Mouse (Mus musculus): ENCODE data around the gene Med16. TPM values are rescaled to one million over a fixed set of nuclear protein-coding genes. Genes with fewer than 3 reads are reported as not detected.

Gene Med16
- polyA plus RNA-seq, 1 experiment from 2014 or later = 63.6 TPM

DNA sequence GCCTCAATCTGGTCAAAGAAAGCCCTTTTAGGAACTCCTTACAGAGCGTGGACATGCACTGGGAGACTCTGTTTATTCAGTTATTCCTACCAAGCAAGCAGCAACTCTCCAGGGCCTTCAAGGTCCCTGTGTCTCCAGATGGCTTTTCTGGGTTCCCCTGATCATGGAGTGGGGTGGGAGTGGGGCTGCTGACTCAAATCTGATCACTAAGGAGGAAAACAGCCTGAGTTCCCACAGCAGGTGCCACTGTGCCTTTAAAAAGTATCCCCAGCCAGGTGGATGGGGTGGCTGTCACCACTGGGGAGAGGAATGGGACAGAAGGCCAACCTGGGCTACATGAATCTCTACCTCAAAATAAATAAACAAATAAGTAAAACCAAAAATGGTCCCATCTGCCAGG lies 34.3 kb upstream of the Med16 start:
- Histone ChIP-seq H3K27ac (replicated peaks) (peak overlapping the region; percentile 86), H3K36me3 (replicated peaks) (peaks cover 84% of the 10 kb centered on the region)
- 88% methylated on average over 1 of the region's 1 CpGs for WGBS

DNA sequence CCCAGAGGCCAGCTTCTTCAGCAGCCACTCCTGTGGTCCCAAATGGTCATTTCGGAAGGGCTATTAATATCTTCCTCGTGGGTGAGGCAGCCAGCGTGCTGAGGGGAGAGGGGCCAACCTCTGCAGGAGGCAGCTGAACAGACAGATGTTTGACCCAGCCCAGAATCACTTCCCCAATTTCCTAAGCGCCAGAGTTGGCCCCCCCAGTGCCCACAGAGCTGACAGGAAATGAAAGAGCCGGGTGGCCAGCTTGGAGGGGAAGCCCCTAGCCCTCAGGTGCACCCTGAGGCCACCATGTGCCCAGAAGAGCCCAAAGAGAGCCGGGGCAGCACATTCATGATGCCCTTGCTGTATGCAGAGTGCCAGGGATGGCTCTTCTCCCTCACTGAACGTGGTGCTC lies 32.0 kb upstream of the Med16 start:
- H3K36me3 ChIP-seq (replicated peaks) = peaks cover 86% of the 10 kb centered on the region
- H3K27me3 ChIP-seq (replicated peaks; ENCODE audit: low read depth, poor library complexity, severe bottlenecking) = no peaks in the 10 kb centered on the region
- WGBS = 71% methylated on average over 7 of the region's 7 CpGs
- H3K4me1 ChIP-seq = peaks cover 81% of the 10 kb centered on the region
- 0 out of 2 replicates have a peak overlapping the region, but pooled peaks have one; percentile 19 for H3K27ac ChIP-seq (replicated peaks)
- H3K4me3 ChIP-seq = 0 out of 2 replicates have a peak overlapping the region, but pooled peaks have one; percentile 4
- no peak for DNase-seq (ENCODE audit: low spot score)
- H3K9me3 ChIP-seq = no peaks in the 10 kb centered on the region

More for the DNA sequence above, 34.3 kb upstream of the Med16 start:
- peaks cover 83% of the 10 kb centered on the region for H3K4me1 ChIP-seq
- H3K27me3 ChIP-seq (replicated peaks; ENCODE audit: low read depth, poor library complexity, severe bottlenecking) = no peaks in the 10 kb centered on the region
- H3K9me3 ChIP-seq = no peaks in the 10 kb centered on the region
- no peak for DNase-seq (ENCODE audit: low spot score)
- H3K4me3 ChIP-seq = no peak overlapping the region

DNA sequence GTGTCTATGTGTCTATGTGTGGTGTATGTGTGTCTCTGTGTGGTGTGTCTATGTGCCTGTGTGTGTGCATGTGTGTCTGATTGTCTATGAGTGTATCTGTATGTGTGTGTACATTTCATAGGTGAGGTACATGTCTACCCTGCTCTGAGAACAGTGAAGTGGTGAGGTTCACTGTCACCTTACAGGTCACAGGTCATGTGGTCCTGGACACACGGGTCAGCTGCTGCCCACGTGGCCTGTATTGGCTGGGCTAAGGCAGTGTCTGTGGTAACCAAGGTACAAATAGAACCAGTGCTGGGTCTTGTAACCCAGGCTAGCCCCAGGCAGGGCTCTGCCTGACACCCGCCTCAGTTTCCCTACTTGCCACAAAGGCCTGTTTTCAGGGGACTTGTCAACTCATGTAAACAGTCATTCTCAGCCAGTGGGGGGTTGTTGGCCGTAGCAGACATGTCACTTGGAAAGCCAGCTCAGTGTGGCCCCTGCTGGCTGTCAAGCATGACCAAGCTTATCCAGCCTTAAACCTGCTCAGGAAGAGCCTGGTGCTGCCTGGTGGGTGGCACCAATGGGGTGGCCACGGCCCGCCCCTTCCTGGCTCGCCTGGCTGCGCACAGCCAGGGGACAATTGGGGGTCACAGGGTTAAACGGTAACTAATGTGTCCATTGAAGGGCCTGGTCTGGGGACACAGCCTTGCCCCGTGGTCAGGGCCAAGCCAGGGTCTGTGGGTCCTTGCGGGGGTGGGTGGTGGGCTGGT lies 29.2 kb upstream of the Med16 start:
- Histone ChIP-seq H3K36me3 (replicated peaks) (peaks cover 96% of the 10 kb centered on the region), H3K27ac (replicated peaks) (peak overlapping the region; percentile 44; the same call in 1 of the 2 replicates), H3K9me3 (no peaks in the 10 kb centered on the region), H3K27me3 (replicated peaks; ENCODE audit: low read depth, poor library complexity, severe bottlenecking) (no peaks in the 10 kb centered on the region), H3K4me3 (peak overlapping the region; percentile 8), H3K4me1 (peaks cover 76% of the 10 kb centered on the region)
- no peak for DNase-seq (ENCODE audit: low spot score)
- 46% methylated on average over 11 of the region's 11 CpGs for WGBS

DNA sequence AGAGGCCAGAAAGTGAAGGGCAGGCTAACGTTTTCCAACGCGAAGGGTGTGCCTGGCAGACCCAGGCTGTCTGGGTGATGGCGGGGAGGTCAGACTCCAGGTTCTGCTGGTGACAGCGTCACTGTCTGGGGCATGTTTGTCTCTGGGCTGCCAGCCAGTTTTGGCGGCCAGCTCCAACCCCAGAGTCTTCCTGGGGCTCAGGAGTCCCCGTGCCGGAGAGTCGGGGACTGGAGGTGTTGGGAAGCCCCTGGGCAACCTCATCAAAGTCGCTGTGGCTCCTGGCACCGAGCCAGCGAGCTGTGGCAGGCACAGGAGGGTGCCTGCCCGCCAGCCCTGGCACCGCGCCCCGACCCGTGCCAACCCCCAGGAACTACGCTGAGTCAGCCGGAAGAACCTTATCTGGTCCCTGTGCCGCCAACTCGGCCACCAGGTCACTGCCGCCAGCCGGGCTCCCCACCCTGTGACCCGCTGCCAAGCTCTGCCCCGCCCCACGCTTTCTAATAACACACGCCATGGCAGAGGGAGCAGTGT lies 28.3 kb upstream of the Med16 start:
- Histone ChIP-seq H3K4me1 (peaks cover 83% of the 10 kb centered on the region), H3K4me3 (no peak overlapping the region), H3K27ac (replicated peaks) (0 out of 2 replicates have a peak overlapping the region, but pooled peaks have one; percentile 21), H3K9me3 (no peaks in the 10 kb centered on the region), H3K27me3 (replicated peaks; ENCODE audit: low read depth, poor library complexity, severe bottlenecking) (no peaks in the 10 kb centered on the region), H3K36me3 (replicated peaks) (peaks cover 99% of the 10 kb centered on the region)
- DNase-seq (ENCODE audit: low spot score) = no peak
- WGBS = 83% methylated on average over 27 of the region's 27 CpGs

DNA sequence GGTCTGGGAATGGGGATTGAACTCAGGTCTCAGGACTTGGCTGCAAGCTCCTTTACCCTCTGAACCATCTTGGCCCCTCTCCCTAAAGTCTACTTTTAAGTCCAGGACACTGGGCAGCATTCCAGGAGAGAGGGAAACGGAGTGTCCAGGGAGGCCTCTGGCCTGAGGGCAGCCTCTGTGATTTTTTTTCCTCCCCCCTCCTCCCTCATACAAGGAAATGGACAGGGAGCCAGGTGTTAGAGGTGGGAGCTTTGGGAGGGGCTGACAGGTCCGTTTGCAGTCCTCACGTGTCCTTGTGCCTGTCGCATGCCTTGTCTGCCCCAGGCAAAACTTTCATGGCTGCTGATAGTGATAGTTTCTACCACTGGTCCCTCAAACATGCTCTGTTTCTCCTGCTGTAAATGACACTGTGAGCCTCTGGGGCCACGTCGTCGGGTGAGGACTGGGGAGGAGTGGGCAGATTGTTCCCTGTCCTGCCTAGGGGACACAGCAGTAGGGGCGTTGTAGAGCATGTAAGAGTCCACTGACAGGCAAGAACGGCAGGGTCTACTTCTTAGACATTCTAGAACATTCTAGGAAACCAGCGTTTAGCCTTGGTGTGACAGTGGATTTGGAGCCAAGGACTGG lies 27.7 kb upstream of the Med16 start:
- H3K4me3 ChIP-seq = 0 out of 2 replicates have a peak overlapping the region, but pooled peaks have one; percentile 0
- no peaks in the 10 kb centered on the region for H3K9me3 ChIP-seq
- no peak overlapping the region for H3K27ac ChIP-seq (replicated peaks)
- H3K36me3 ChIP-seq (replicated peaks) = peaks cover 99% of the 10 kb centered on the region
- H3K4me1 ChIP-seq = peaks cover 87% of the 10 kb centered on the region
- no peak for DNase-seq (ENCODE audit: low spot score)
- no peaks in the 10 kb centered on the region for H3K27me3 ChIP-seq (replicated peaks; ENCODE audit: low read depth, poor library complexity, severe bottlenecking)
- 72% methylated on average over 10 of the region's 10 CpGs for WGBS

DNA sequence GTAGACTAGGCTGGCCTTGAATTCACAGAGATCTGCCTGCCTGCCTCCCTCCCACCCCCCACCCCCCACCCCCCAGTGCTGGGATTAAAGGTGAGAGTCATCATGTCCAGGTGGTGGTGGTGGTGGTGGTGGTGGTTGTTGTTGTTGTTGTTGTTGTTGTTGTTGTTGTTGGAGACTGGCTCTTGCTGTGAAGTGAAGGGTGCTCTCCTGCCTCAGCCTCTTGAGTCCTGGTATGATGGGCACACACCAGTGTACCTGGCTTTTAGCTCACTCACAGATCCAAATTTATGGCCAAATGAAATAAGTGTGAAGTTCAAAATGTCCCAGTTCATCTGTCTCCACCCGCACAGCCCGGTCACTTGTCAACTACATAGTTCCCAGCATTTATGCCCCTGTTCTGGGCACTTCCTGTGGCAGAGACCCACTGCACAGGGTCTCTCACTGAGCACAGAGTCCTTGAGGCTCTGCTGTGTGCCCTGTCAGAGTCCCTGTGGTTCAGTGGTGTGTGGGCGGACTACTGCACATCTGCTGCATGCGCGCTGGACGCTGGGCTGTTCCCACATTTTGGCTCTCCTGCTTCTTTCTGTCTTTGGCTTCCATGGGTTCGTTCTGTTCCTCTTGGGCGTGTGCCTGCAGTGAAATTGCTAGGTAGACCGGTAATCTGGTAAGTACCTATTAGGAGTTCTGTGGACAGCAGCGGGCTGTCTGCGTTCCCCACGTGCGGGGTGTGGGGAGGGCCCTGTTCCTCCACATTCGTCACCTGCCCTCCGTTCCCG lies 26.3 kb upstream of the Med16 start:
- Histone ChIP-seq H3K27ac (replicated peaks) (0 out of 2 replicates have a peak overlapping the region, but pooled peaks have one; percentile 79), H3K9me3 (no peaks in the 10 kb centered on the region), H3K4me1 (peaks cover 92% of the 10 kb centered on the region), H3K36me3 (replicated peaks) (peaks cover 99% of the 10 kb centered on the region), H3K4me3 (0 out of 2 replicates have a peak overlapping the region, but pooled peaks have one; percentile 8), H3K27me3 (replicated peaks; ENCODE audit: low read depth, poor library complexity, severe bottlenecking) (no peaks in the 10 kb centered on the region)
- WGBS = 91% methylated on average over 16 of the region's 16 CpGs
- no peak for DNase-seq (ENCODE audit: low spot score)

DNA sequence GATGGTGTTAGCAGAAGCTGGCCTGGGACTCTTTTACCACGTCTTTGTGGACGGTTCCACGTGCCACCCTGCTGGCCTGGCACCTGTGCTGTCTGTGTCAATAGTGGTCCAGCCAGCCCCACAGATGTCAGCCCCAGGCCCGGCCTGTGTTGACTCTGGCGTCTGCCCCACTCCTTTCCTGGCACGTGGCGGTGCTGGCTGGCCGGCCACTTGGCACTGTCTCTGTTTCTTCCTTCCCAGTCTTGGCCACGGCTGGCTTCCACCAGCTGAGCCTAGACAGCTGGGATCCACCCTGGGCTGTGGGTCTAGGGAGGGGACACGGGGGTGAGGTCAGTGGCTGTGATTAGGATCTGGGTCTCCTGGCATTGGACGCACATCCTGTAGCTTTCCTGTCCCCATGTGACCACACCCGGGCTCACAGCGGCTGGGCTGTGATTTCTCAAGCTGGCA lies 25.6 kb upstream of the Med16 start:
- Histone ChIP-seq H3K9me3 (no peaks in the 10 kb centered on the region), H3K27me3 (replicated peaks; ENCODE audit: low read depth, poor library complexity, severe bottlenecking) (no peaks in the 10 kb centered on the region), H3K4me1 (peaks cover 92% of the 10 kb centered on the region), H3K27ac (replicated peaks) (peak overlapping the region; percentile 79), H3K36me3 (replicated peaks) (peaks cover 96% of the 10 kb centered on the region), H3K4me3 (peak overlapping the region; percentile 42)
- DNase-seq (ENCODE audit: low spot score) = no peak
- WGBS = 74% methylated on average over 13 of the region's 13 CpGs

DNA sequence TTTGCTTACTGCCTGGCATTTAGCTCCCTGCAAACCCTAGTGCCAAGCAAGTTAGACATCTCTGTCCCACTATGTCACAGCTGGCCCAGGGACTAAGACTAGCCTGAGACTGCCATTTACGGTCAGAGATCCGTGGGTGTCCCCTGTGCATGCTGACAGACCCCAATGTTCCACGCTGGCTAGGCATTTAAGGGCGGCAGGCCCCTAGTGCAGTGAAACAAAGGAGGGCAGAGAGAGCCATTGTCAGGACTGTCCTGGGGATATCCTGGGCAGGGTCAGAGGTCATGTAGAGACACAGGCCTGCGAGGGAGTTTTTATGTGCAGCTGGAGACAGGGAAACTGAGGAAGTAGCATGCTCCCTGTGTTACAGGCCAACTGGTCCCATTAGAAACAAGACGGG lies 25.1 kb upstream of the Med16 start:
- no peaks in the 10 kb centered on the region for H3K27me3 ChIP-seq (replicated peaks; ENCODE audit: low read depth, poor library complexity, severe bottlenecking)

DNA sequence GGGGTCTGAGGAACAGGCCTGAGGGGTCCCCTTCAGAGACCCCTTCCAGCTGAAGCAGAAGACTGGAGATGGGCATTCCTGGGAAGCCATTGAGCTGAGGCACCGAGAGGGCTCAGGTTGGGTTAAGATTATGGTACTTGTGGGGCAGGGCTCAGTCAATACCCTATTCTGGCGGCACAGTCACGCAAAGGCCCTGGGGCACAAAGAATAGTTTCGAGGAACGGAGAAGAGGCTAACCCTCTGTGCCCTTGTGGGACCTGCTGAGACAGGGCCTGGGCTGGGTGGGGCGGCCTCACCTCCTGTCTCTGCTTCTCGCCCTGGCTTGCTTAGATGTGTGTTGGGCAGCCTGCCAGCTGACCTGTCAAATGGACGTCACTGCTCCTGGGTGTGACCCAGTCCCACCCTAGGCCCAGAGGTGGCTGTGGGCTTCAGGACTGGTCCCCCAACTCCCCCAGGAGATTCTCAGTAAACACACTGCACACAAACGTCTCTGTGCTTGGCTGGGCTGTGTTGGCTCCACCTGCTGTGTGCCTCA lies 24.5 kb upstream of the Med16 start:
- H3K4me1 ChIP-seq = peaks cover 92% of the 10 kb centered on the region
- DNase-seq (ENCODE audit: low spot score) = no peak
- H3K4me3 ChIP-seq = peak overlapping the region; percentile 42
- H3K27me3 ChIP-seq (replicated peaks; ENCODE audit: low read depth, poor library complexity, severe bottlenecking) = no peaks in the 10 kb centered on the region
- no peaks in the 10 kb centered on the region for H3K9me3 ChIP-seq
- H3K27ac ChIP-seq (replicated peaks) = peak overlapping the region; percentile 79
- H3K36me3 ChIP-seq (replicated peaks) = peaks cover 86% of the 10 kb centered on the region
- WGBS = 60% methylated on average over 9 of the region's 9 CpGs

More for the DNA sequence above, 25.1 kb upstream of the Med16 start:
- H3K4me1 ChIP-seq = peaks cover 92% of the 10 kb centered on the region
- no peak for DNase-seq (ENCODE audit: low spot score)
- peak overlapping the region; percentile 79 for H3K27ac ChIP-seq (replicated peaks)
- peaks cover 92% of the 10 kb centered on the region for H3K36me3 ChIP-seq (replicated peaks)
- peak overlapping the region; percentile 42 for H3K4me3 ChIP-seq
- 47% methylated on average over 6 of the region's 6 CpGs for WGBS
- no peaks in the 10 kb centered on the region for H3K9me3 ChIP-seq

DNA sequence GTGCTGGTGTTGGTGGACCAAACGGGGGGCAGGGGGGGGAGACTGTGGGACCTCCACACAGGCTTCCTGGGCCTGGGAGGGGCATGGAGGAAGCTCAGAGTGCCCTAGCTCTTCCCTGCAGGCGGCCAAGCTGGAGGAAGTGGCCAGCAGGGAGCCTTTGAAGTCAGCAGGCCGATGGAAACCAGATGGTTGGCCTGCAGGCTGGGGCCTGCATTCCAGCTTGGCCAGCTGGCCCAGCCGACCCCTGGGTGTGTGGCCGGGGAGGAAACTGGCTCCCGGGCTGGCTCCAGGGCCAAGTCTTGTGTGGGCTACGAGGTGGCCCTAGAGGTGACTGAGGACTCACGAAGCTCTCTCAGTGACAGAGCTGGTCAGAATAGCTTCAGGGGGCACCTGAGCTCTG lies 24.0 kb upstream of the Med16 start:
- DNase-seq (ENCODE audit: low spot score) = peak; percentile 88
- Histone ChIP-seq H3K9me3 (no peaks in the 10 kb centered on the region), H3K36me3 (replicated peaks) (peaks cover 81% of the 10 kb centered on the region), H3K4me1 (peaks cover 91% of the 10 kb centered on the region), H3K4me3 (peak overlapping the region; percentile 42), H3K27me3 (replicated peaks; ENCODE audit: low read depth, poor library complexity, severe bottlenecking) (no peaks in the 10 kb centered on the region), H3K27ac (replicated peaks) (peak overlapping the region; percentile 79)
- 15% methylated on average over 8 of the region's 8 CpGs for WGBS

DNA sequence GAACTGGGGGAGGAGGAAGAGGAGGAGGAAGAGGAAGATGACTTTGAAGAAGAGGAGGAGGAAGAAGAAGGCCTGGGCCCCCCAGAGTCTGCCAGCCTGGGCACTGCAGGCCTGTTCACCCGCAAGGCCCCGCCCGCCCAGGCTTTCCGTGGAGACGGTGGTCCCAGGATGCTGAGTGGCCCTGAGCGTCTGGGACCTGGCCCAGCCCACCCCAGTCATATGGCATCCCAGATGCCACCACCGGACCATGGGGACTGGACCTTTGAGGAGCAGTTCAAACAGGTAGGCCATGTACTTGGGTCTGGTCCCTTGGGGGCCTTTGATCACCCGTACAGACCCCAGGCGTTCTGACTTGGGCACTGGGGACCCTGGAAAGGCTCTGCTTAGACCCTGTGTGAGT lies 23.1 kb upstream of the Med16 start:
- Histone ChIP-seq H3K4me3 (peak overlapping the region; percentile 42; the same call in 1 of the 2 replicates), H3K27me3 (replicated peaks; ENCODE audit: low read depth, poor library complexity, severe bottlenecking) (no peaks in the 10 kb centered on the region), H3K36me3 (replicated peaks) (peaks cover 72% of the 10 kb centered on the region), H3K9me3 (no peaks in the 10 kb centered on the region), H3K4me1 (peaks cover 82% of the 10 kb centered on the region), H3K27ac (replicated peaks) (peak overlapping the region; percentile 79)
- no peak for DNase-seq (ENCODE audit: low spot score)
- WGBS = 85% methylated on average over 9 of the region's 9 CpGs

DNA sequence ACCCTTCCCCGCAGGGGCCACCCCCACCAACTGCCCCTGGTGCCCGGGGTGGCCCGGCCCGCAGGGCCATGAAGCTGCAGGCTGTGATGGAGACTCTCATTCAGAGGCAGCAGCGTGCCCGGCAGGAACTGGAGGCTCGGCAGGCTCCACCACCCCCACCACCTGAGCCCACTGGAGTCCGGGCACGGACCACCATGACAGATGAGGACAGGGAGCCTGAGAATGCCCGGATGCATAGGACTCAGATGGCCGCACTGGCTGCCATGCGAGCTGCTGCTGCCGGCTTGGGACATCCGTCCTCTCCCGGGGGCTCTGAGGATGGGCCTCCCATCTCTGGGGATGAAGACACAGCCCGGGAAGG lies 22.1 kb upstream of the Med16 start:
- H3K36me3 ChIP-seq (replicated peaks) = peaks cover 62% of the 10 kb centered on the region
- no peak for DNase-seq (ENCODE audit: low spot score)
- WGBS = 90% methylated on average over 16 of the region's 16 CpGs
- H3K27ac ChIP-seq (replicated peaks) = 0 out of 2 replicates have a peak overlapping the region, but pooled peaks have one; percentile 24
- peaks cover 84% of the 10 kb centered on the region for H3K4me1 ChIP-seq
- peak overlapping the region; percentile 42; the same call in 1 of the 2 replicates for H3K4me3 ChIP-seq
- H3K27me3 ChIP-seq (replicated peaks; ENCODE audit: low read depth, poor library complexity, severe bottlenecking) = no peaks in the 10 kb centered on the region
- no peaks in the 10 kb centered on the region for H3K9me3 ChIP-seq
